Mouse (Mus musculus): ENCODE results near the gene 1300017J02Rik.

The 1300017J02Rik gene

GRCm38 (mm10) chr9:103274819-103275218, 30.1 kb downstream of the 1300017J02Rik start:
- no peak for DNase-seq (ENCODE audit: low read depth, low spot score)

GRCm38 (mm10) chr9:103271104-103271503, 33.8 kb downstream of the 1300017J02Rik start:
- no peak for DNase-seq (ENCODE audit: low read depth, low spot score)

GRCm38 (mm10) chr9:103265778-103266177, 39.1 kb downstream of the 1300017J02Rik start:
- DNase-seq (ENCODE audit: low read depth, low spot score) = no peak

GRCm38 (mm10) chr9:103252906-103253305, 52.0 kb downstream of the 1300017J02Rik start:
- no peak for DNase-seq (ENCODE audit: low read depth, low spot score)

GRCm38 (mm10) chr9:103248618-103249017, 56.3 kb downstream of the 1300017J02Rik start:
- no peak for DNase-seq (ENCODE audit: low read depth, low spot score)

- DNase-seq (ENCODE audit: low read depth, low spot score) = no peak
Observed at GRCm38 (mm10) chr9:103246526-103247168, 58.2 kb downstream of the 1300017J02Rik start.

GRCm38 (mm10) chr9:103243640-103244039, 61.2 kb downstream of the 1300017J02Rik start:
- no peak for DNase-seq (ENCODE audit: low read depth, low spot score)

- no peak for DNase-seq (ENCODE audit: low read depth, low spot score)
Observed at GRCm38 (mm10) chr9:103241206-103241605, 63.7 kb downstream of the 1300017J02Rik start.

GRCm38 (mm10) chr9:103239471-103239870, 65.4 kb downstream of the 1300017J02Rik start:
- no peak for DNase-seq (ENCODE audit: low read depth, low spot score)

GRCm38 (mm10) chr9:103234565-103235165, 70.2 kb downstream of the 1300017J02Rik start:
- no peak for DNase-seq (ENCODE audit: low read depth, low spot score)

- no peak for DNase-seq (ENCODE audit: low read depth, low spot score)
Observed at GRCm38 (mm10) chr9:103234059-103234458, 70.8 kb downstream of the 1300017J02Rik start.

- DNase-seq (ENCODE audit: low read depth, low spot score) = no peak
Observed at GRCm38 (mm10) chr9:103233006-103233395, 71.9 kb downstream of the 1300017J02Rik start.

GRCm38 (mm10) chr9:103232232-103233005, 72.5 kb downstream of the 1300017J02Rik start:
- DNase-seq (ENCODE audit: low read depth, low spot score) = no peak

GRCm38 (mm10) chr9:103230151-103230951, 74.5 kb downstream of the 1300017J02Rik start, which contains the start of the genes Gm20425 and Trf:
Gene Gm20425 (minus strand): TSS chr9:103230307.
Gene Trf (minus strand): TSS chr9:103230444.
- no peak for DNase-seq (ENCODE audit: low read depth, low spot score)

GRCm38 (mm10) chr9:103229037-103229867, 75.6 kb downstream of the 1300017J02Rik start:
- no peak for DNase-seq (ENCODE audit: low read depth, low spot score)

- DNase-seq (ENCODE audit: low read depth, low spot score) = no peak
Observed at GRCm38 (mm10) chr9:103228370-103229003, 76.4 kb downstream of the 1300017J02Rik start.

GRCm38 (mm10) chr9:103227760-103228159, 77.1 kb downstream of the 1300017J02Rik start:
- DNase-seq (ENCODE audit: low read depth, low spot score) = no peak

GRCm38 (mm10) chr9:103226806-103227205, 78.1 kb downstream of the 1300017J02Rik start:
- DNase-seq (ENCODE audit: low read depth, low spot score) = no peak

- DNase-seq (ENCODE audit: low read depth, low spot score) = no peak
Observed at GRCm38 (mm10) chr9:103225464-103225863, 79.4 kb downstream of the 1300017J02Rik start.

GRCm38 (mm10) chr9:103224721-103225120, 80.2 kb downstream of the 1300017J02Rik start:
- no peak for DNase-seq (ENCODE audit: low read depth, low spot score)

All from WW6 (cell line).